Mouse (Mus musculus) left cerebral cortex, adult 6 months (tissue): ENCODE measurements around the gene Gapdh. TPM values are rescaled to one million over a fixed set of nuclear protein-coding genes. Genes with fewer than 3 reads are reported as not detected.

ENCODE experiments used
- long read RNA-seq, 2 experiments: library from polyadenylated mRNA; unstranded; transcript quantifications; one replicate each; pipeline ENCODE4 v2.0.0; 2019 to 2020
- polyA plus RNA-seq: library from polyadenylated mRNA; unstranded; fragments of <200 nt; fragmentation: Nextera tagmentation; gene quantifications from 2 replicates; pipeline ENCODE4 v1.2.3, GENCODE M21; 2021

The Gapdh gene
- 2,886 and 3,956 TPM in 2 replicates for polyA plus RNA-seq
- long read RNA-seq, experiment 1, transcript Gapdh-203 (7 exons, 1,420 nt), result major isoform, 12 of 35 reads
- long read RNA-seq, experiment 1, partial matches to known transcripts, result 9 of 35 reads
- long read RNA-seq, experiment 1, other reads (novel, unspliced or antisense), result 13 of 35 reads
- long read RNA-seq, experiment 2, transcript Gapdh-203 (7 exons, 1,420 nt), result major isoform, 6 of 34 reads
- long read RNA-seq, experiment 2, partial matches to known transcripts, result 14 of 34 reads
- long read RNA-seq, experiment 2, other reads (novel, unspliced or antisense), result 13 of 34 reads

GRCm38 (mm10) chr6:125166051-125166751, at the start of gene Gapdh:
Gene Gapdh, minus strand, starts transcription at chr6:125166467.

GRCm38 (mm10) chr6:125215148-125215954, 49.1 kb upstream of the Gapdh start, which contains the start of gene Vamp1:
Gene Vamp1, plus strand, starts transcription at chr6:125215551.

GRCm38 (mm10) chr6:125191332-125192015, 25.2 kb upstream of the Gapdh start, which contains the start of the genes Ncapd2 and Mrpl51:
Gene Ncapd2, minus strand, starts transcription at chr6:125191701.
Gene Mrpl51, plus strand, starts transcription at chr6:125191801.

GRCm38 (mm10) chr6:125145001-125145400, 21.3 kb downstream of the Gapdh start, which contains the start of gene Iffo1:
Gene Iffo1, plus strand, starts transcription at chr6:125145241.

GRCm38 (mm10) chr6:125131302-125132156, 34.7 kb downstream of the Gapdh start, which contains the start of gene Nop2:
Gene Nop2, plus strand, starts transcription at chr6:125131909.

Other genes with a start within 250 kb of the Gapdh start
- 367 and 833 TPM in 2 replicates for gene Ptms, start 246.4 kb downstream of the Gapdh start, polyA plus RNA-seq
- 569 and 770 TPM in 2 replicates for gene Mlf2, start 235.1 kb downstream of the Gapdh start, polyA plus RNA-seq
- gene Cops7a, start 200.9 kb downstream of the Gapdh start, polyA plus RNA-seq, result 254 TPM in 2 replicates
- gene Pianp, start 169.8 kb downstream of the Gapdh start, polyA plus RNA-seq, result 42.6 and 156 TPM in 2 replicates
- gene Zfp384, start 157.3 kb downstream of the Gapdh start, polyA plus RNA-seq, result 4.7 and 11.8 TPM in 2 replicates
- 61.4 and 67.8 TPM in 2 replicates for gene Ing4, start 126.7 kb downstream of the Gapdh start, polyA plus RNA-seq
- 1.3 and 2.3 TPM in 2 replicates for gene Acrbp, start 116.8 kb downstream of the Gapdh start, polyA plus RNA-seq
- gene Lpar5, start 98.5 kb downstream of the Gapdh start, polyA plus RNA-seq, result 0.87 and 1.2 TPM in 2 replicates
- gene Chd4, start 70.5 kb downstream of the Gapdh start, polyA plus RNA-seq, result 52.1 and 67.3 TPM in 2 replicates
- 14.6 and 14.8 TPM in 2 replicates for gene Nop2, start 34.6 kb downstream of the Gapdh start, polyA plus RNA-seq
- 20.1 and 21.2 TPM in 2 replicates for gene Iffo1, start 21.2 kb downstream of the Gapdh start, polyA plus RNA-seq
- 3.2 and 4.5 TPM in 2 replicates for gene Ncapd2, start 25.2 kb upstream of the Gapdh start, polyA plus RNA-seq
- 102 and 129 TPM in 2 replicates for gene Mrpl51, start 25.3 kb upstream of the Gapdh start, polyA plus RNA-seq
- 37.9 and 46.4 TPM in 2 replicates for gene Vamp1, start 49.1 kb upstream of the Gapdh start, polyA plus RNA-seq
- 6.8 and 8.6 TPM in 2 replicates for gene Tapbpl, start 65.4 kb upstream of the Gapdh start, polyA plus RNA-seq
- gene Cd27, start 70.5 kb upstream of the Gapdh start, polyA plus RNA-seq, result 0.43 and 0.77 TPM in 2 replicates
- gene Tuba3a, start 119.6 kb upstream of the Gapdh start, polyA plus RNA-seq, result not detected in 2 replicates
- gene Ltbr, start 147.4 kb upstream of the Gapdh start, polyA plus RNA-seq, result 3.4 and 6.8 TPM in 2 replicates
- 1.3 and 2.2 TPM in 2 replicates for gene Scnn1a, start 154.2 kb upstream of the Gapdh start, polyA plus RNA-seq
- 5.5 and 10.6 TPM in 2 replicates for gene Tnfrsf1a, start 182.9 kb upstream of the Gapdh start, polyA plus RNA-seq
- 0.06 and 0.10 TPM in 2 replicates for gene Plekhg6, start 214.3 kb upstream of the Gapdh start, polyA plus RNA-seq